Mouse (Mus musculus) olfactory bulb, adult 2 months (tissue): ENCODE data around the gene Lpar1. TPM values are rescaled to one million over a fixed set of nuclear protein-coding genes. Genes with fewer than 3 reads are reported as not detected.

ENCODE experiments used
- H3K27ac ChIP-seq: fragments of 200-500 bp; 2 replicates; pipeline ENCODE4 v1.5.1; 2012; ENCODE audit warnings: low read depth, low read length; ENCODE audit not compliant: insufficient read depth
- H3K4me1 ChIP-seq: fragments of 200-500 bp; 2 replicates; pipeline ENCODE4 v1.6.1; 2012; ENCODE audit warnings: low read length; ENCODE audit not compliant: control insufficient read depth, insufficient read depth
- H3K4me3 ChIP-seq: fragments of 200-500 bp; 2 replicates; pipeline ENCODE4 v1.5.1; 2012; ENCODE audit warnings: mild to moderate bottlenecking, low read depth, low read length, moderate library complexity; ENCODE audit not compliant: insufficient read depth
- CTCF ChIP-seq: fragments of 200-500 bp; IDR thresholded peaks from 2 replicates; pipeline ENCODE4 v1.5.1; 2012; ENCODE audit warnings: low read depth, mild to moderate bottlenecking, low read length, moderate library complexity; ENCODE audit not compliant: insufficient read depth
- POLR2A ChIP-seq: fragments of 200-500 bp; IDR thresholded peaks from 2 replicates; pipeline ENCODE4 v1.6.1; 2012; ENCODE audit warnings: mild to moderate bottlenecking, low read depth, low read length, moderate library complexity; ENCODE audit not compliant: insufficient read depth
- WGBS: fragments of 180-500 bp; shearing (Covaris S2); methylation state at CpG from one replicate; pipeline ENCODE4 v1.1.7; 2018; 5-methylcytosine and 5-hydroxymethylcytosine counted together
- polyA plus RNA-seq: library from polyadenylated mRNA; stranded (reverse); fragments of >200 nt; gene quantifications from 2 replicates; pipeline ENCODE4 v1.2.4, GENCODE M21; 2012; ENCODE audit warnings: low replicate concordance; ENCODE audit not compliant: missing spikeins, insufficient read depth, insufficient read length

Lpar1 gene
- polyA plus RNA-seq, 1 experiment = not detected

- TF ChIP-seq POLR2A (no peak), CTCF (no peak)
- 80% methylated on average over 5 of the region's 5 CpGs for WGBS
- H3K27ac ChIP-seq = no peak overlapping the region
- no peak overlapping the region for H3K4me3 ChIP-seq
- no peaks in the 10 kb centered on the region for H3K4me1 ChIP-seq
Measured at GRCm38 (mm10) chr4:58520531-58520930, 33.2 kb downstream of the Lpar1 start.

DNA sequence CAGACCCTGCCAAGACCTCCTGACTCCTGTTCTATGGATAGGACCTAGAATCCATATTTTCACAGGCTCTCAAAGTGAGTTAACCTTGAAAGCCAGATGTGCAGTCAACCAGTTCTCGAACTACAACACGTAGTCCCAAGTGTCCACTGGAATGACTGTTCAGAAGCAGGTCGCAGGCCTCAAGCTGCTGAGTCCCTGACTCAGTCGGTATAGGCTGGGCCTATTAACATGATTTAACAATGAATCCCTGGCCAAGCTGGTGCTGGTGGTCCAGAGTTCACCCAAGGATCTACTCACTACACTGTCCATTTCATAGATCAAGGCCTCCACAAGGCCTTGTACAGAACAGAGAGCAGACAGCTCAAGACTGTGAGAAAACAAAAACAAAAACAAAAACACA, 33.8 kb downstream of the Lpar1 start:
- no peak for TF ChIP-seq CTCF
- no peak for TF ChIP-seq POLR2A
- 92% methylated on average over 4 of the region's 4 CpGs for WGBS
- no peaks in the 10 kb centered on the region for H3K4me1 ChIP-seq
- H3K4me3 ChIP-seq = no peak overlapping the region
- no peak overlapping the region for H3K27ac ChIP-seq

DNA sequence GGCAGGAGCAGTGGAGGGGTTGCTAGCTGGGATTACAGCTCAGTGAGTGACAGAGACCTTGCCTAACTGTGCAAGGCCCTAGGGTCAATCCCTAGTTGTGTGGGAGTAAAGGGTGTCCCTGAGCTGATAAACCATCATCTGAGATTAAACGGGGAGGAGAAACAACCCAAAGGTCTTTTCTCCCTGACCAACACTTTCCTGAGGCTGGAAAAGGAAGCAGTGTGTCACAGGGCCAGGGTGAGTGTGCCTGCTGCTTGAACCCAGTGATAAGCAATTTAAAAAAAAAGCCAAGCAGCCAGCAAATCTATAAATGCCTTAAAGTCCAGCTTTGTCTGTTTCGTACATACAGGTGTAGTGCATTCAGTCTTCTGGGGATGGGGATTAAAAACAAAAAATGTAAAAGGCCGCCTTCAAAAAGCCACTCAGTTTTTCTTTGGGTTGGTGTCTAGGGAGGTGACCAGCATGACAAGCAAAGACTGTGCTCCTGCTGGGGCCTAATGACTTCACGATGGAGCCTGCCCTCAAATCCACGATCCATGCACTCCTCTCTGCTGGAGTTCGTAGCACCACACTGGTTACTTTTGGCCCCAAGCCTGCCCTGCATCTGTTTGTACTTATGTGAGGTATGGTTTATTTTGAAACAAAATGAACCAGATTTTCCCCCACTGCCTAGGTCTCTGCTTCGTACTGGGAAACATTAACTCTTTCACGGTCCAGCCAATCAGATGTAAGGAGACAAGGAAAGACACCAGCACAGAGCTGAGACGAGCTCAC, 35.3 kb downstream of the Lpar1 start:
- Histone ChIP-seq H3K4me1 (no peaks in the 10 kb centered on the region), H3K27ac (no peak overlapping the region), H3K4me3 (no peak overlapping the region)
- TF ChIP-seq POLR2A = no peak
- TF ChIP-seq CTCF = no peak
- 70% methylated on average over 9 of the region's 9 CpGs for WGBS

DNA sequence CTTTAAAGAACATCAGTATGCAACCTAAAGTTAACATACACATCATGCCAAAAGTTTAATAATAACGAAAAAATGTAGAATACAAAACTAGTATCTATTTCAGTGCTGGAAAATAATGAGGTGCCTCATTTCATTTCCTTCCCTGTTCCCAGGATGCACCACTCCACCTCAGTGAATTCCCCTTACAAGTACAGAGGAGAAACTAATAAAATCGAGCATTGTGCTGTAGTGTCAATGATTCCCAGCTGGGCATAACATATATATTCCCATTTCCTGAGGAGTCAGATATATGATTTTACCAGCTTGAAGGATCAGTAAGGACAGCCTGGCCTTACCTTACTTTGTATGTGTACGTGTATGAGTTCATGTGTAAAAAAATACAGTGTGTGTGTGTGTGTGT, 36.9 kb downstream of the Lpar1 start:
- no peak for TF ChIP-seq POLR2A
- TF ChIP-seq CTCF = no peak
- H3K27ac ChIP-seq = no peak overlapping the region
- WGBS = 81% methylated on average over 3 of the region's 3 CpGs
- H3K4me3 ChIP-seq = no peak overlapping the region
- H3K4me1 ChIP-seq = no peaks in the 10 kb centered on the region

DNA sequence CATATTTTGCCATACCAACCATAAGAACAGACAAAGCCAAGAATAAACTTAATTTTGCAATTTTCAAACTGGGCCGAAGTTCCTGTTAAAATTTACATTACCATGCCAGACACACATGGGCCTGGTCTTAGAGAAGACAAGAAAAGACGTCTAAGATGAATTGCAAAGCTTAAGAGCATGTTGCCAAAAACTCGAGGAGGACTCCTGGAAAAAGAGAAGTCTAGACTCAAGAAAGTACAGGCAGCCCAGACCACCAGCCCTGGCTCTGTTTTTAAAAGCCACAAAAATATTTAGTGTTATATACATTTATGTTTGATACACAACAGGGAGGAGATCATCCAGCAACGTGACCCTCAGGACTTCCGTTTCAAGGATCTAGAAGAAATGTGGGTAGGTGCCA, 37.5 kb downstream of the Lpar1 start:
- no peak overlapping the region for H3K4me3 ChIP-seq
- 73% methylated on average over 5 of the region's 5 CpGs for WGBS
- TF ChIP-seq CTCF (no peak), POLR2A (no peak)

GRCm38 (mm10) chr4:58511554-58511953, 42.1 kb downstream of the Lpar1 start:
- no peak for TF ChIP-seq POLR2A
- TF ChIP-seq CTCF = no peak
- Histone ChIP-seq H3K27ac (no peak overlapping the region), H3K4me3 (no peak overlapping the region), H3K4me1 (peaks cover 4% of the 10 kb centered on the region)
- WGBS = 94% methylated on average over 3 of the region's 3 CpGs

More for the DNA sequence above, 37.5 kb downstream of the Lpar1 start:
- no peaks in the 10 kb centered on the region for H3K4me1 ChIP-seq
- no peak overlapping the region for H3K27ac ChIP-seq

DNA sequence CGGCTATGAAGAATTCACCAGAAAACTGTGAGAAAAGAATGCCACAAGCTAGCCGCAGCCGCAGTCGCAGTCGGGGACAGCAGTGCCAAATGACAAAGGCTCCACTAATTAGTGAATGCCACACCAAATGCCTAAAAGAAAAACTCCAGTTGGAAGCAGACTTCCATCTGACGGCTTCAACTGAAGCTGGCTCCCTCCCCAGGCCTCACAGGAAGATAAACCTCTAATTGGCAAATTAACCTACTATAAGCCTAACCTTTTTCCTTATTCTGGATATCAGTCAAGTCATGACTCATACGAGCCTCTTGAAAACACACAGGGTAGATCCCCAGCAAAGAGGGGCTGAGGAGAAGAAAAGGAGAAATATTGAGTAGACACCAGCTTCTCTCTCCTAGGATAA, 44.9 kb downstream of the Lpar1 start:
- H3K27ac ChIP-seq = no peak overlapping the region
- H3K4me1 ChIP-seq = peaks cover 4% of the 10 kb centered on the region
- WGBS = 34% methylated on average over 7 of the region's 7 CpGs
- TF ChIP-seq CTCF (no peak), POLR2A (no peak)
- H3K4me3 ChIP-seq = no peak overlapping the region

DNA sequence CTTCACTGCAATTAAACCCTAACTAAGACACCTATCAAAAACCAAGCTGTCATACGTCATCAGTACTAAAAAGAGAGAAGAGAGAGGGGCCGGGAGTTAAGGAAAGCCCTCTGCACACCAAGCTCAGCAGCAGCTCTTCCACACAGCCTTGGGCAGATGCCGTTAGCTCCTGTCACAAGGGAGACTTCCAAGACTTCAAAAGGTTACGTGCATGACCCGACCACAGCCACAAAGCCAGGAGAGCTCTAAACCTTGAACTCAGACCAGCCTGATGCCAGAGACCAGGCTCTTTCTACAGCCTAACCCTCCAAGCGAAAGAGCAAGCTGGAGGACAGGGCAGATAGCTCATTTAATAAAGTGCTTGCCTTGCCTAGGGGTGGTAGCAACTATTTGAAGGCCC, 46.2 kb downstream of the Lpar1 start:
- Histone ChIP-seq H3K27ac (no peak overlapping the region), H3K4me1 (peaks cover 4% of the 10 kb centered on the region), H3K4me3 (no peak overlapping the region)
- 96% methylated on average over 6 of the region's 6 CpGs for WGBS
- TF ChIP-seq POLR2A (no peak), CTCF (no peak)

DNA sequence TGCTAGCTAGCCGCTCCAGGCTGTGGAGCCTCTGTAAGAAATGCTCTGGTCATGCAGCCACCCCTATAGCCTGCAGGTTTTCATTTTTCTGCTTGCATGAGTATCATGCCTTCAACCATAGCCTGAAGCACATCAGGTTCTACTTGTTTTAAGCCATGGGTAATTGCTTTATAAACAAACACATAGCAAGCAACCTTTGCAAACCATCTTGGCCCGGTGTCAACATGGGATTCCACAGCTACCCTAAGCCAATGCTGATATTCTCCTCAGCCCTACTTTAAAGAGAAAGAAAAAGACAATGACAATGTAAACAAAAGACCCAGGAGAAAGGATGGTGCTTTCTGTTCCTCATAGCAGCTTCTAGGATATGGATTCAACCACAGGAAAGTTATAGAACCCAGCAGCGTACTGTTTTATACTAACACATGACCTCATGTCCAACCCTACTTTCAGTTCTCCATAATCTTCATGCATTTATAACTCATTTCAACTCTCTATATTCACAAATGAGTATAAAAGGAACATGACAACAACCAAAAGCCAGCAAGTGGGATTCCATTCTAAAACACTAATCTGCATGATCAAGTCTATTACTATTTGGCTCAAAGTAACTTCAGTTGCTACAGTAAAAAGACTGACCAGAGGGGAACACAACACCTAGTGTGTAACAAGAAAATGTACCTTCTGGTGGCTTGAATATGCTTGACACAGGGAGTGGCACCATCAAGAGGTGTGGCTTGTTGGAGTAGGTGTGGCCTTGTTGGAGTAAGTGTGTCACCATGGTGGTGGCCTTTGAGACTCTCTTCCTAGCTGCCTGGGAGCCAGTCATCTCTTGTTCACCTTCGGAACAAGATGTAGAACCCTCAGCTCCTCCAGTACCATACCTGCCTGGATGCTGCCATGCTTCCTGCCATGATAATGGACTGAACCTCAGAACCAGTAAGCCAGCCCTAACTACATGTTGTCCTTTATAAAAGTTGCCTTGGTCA, 46.9 kb downstream of the Lpar1 start:
- no peak overlapping the region for H3K4me3 ChIP-seq
- 98% methylated on average over 4 of the region's 4 CpGs for WGBS
- H3K4me1 ChIP-seq = peaks cover 4% of the 10 kb centered on the region
- TF ChIP-seq POLR2A = no peak
- no peak for TF ChIP-seq CTCF
- H3K27ac ChIP-seq = no peak overlapping the region
